Mouse (Mus musculus) intestine, embryonic 16.5 days (tissue): Measurements from ENCODE around the gene Kntc1. TPM values are rescaled to one million over a fixed set of nuclear protein-coding genes. Genes with fewer than 3 reads are reported as not detected.
"Not testable (repeated sequence)": the region's sequence is repeated elsewhere in the genome, so short reads cannot be mapped to it uniquely, and the experiment has no call there.

Source experiments
- ATAC-seq: fragments of 200-750 bp; cut with Nextera tagmentation; 2 replicates; pipeline ENCODE4 v1.8.0; 2017; ENCODE audit warnings: moderate TSS enrichment, moderate library complexity
- H3K27ac ChIP-seq: fragments of 300-500 bp; sonication (generic); 2 replicates; pipeline ENCODE4 v1.5.1; 2014; ENCODE audit warnings: mild to moderate bottlenecking, low read length
- H3K27me3 ChIP-seq: fragments of 300-500 bp; sonication (generic); replicated peaks from 2 replicates; pipeline ENCODE4 v1.6.1; 2014; ENCODE audit warnings: low read length, control low read depth, mixed read lengths; ENCODE audit not compliant: control insufficient read depth, insufficient read depth
- H3K36me3 ChIP-seq: fragments of 300-500 bp; sonication (generic); 2 replicates; pipeline ENCODE4 v1.6.1; 2014; ENCODE audit warnings: low read length, control low read depth; ENCODE audit not compliant: control insufficient read depth, insufficient read depth
- H3K4me1 ChIP-seq: fragments of 300-500 bp; sonication (generic); 2 replicates; pipeline ENCODE4 v1.6.1; 2014; ENCODE audit warnings: low read length, control low read depth, mixed read lengths; ENCODE audit not compliant: control insufficient read depth, insufficient read depth
- H3K4me2 ChIP-seq: fragments of 300-500 bp; sonication (generic); 2 replicates; pipeline ENCODE4 v1.6.1; 2014; ENCODE audit warnings: low read depth, low read length, control low read depth
- H3K4me3 ChIP-seq: fragments of 300-500 bp; sonication (generic); 2 replicates; pipeline ENCODE4 v1.5.1; 2014; ENCODE audit warnings: mild to moderate bottlenecking, low read length
- H3K9ac ChIP-seq: fragments of 300-500 bp; sonication (generic); 2 replicates; pipeline ENCODE4 v1.6.1; 2014; ENCODE audit warnings: low read depth, low read length
- H3K9me3 ChIP-seq: fragments of 300-500 bp; sonication (generic); 2 replicates; pipeline ENCODE4 v1.6.1; 2016; ENCODE audit warnings: low read length, control low read depth; ENCODE audit not compliant: control insufficient read depth
- WGBS: fragments of 180-500 bp; shearing (Covaris S2); extraction: QIAGEN DNeasy Blood & Tissue Kit; methylation state at CpG from one replicate; pipeline ENCODE4 v1.1.7; 2014; 5-methylcytosine and 5-hydroxymethylcytosine counted together
- polyA plus RNA-seq: library from polyadenylated mRNA; unstranded; fragments of >200 nt; fragmentation: Nextera tagmentation; extraction: Ambion mirVana; gene quantifications from 2 replicates; pipeline ENCODE4 v1.2.1, GENCODE M21; 2015

Kntc1 gene
- polyA plus RNA-seq, 1 experiment from 2014 or later: 14.6 TPM

DNA sequence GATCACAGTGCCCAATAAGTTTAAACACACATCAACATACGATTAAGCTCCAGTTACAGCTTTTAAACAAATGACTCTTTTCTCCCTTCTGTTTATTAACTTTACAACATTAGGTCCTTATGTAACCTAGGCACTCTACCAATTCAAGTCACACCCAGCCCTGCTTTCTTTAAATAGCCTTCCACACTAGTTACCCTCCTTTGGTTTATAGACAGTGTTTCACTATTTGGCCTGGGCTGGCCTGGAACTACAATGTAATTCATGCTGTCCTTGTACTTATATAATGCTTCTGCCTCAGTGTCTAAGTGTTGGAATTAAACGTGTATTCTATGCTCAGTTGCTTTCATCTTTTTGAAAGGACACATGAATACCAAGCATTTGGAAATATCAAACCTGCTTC lies 5.2 kb upstream of the Kntc1 start:
- Histone ChIP-seq H3K36me3 (peaks cover 9% of the 10 kb centered on the region), H3K9me3 (no peaks in the 10 kb centered on the region), H3K4me1 (peaks cover 12% of the 10 kb centered on the region), H3K4me3 (no peak overlapping the region), H3K27ac (no peak overlapping the region), H3K27me3 (no peaks in the 10 kb centered on the region), H3K4me2 (no peak overlapping the region), H3K9ac (no peak overlapping the region)
- no peak for ATAC-seq
- whole genome bisulfite sequencing: 67% methylated on average over 2 of the region's 2 CpGs

GRCm38 (mm10) chr5:123746253-123746652 lies 3.3 kb upstream of the Kntc1 start:
- no peak overlapping the region for H3K4me3 ChIP-seq
- no peak for ATAC-seq
- no peak overlapping the region for H3K27ac ChIP-seq
- H3K27me3 ChIP-seq: no peaks in the 10 kb centered on the region
- H3K36me3 ChIP-seq: peaks cover 9% of the 10 kb centered on the region
- H3K4me1 ChIP-seq: peaks cover 12% of the 10 kb centered on the region
- no peak overlapping the region for H3K9ac ChIP-seq
- H3K4me2 ChIP-seq: peak overlapping the region; percentile 23
- H3K9me3 ChIP-seq: no peaks in the 10 kb centered on the region

- Histone ChIP-seq H3K36me3 (peaks cover 9% of the 10 kb centered on the region), H3K4me2 (peak overlapping the region; percentile 79), H3K27ac (no peak overlapping the region), H3K4me3 (peak overlapping the region; percentile 81), H3K4me1 (peaks cover 12% of the 10 kb centered on the region), H3K9me3 (no peaks in the 10 kb centered on the region), H3K27me3 (no peaks in the 10 kb centered on the region), H3K9ac (peak overlapping the region; percentile 58)
- 19% methylated on average over 7 of the region's 7 CpGs for WGBS
- no peak for ATAC-seq
Measured at GRCm38 (mm10) chr5:123747604-123748003, 1.9 kb upstream of the Kntc1 start.

DNA sequence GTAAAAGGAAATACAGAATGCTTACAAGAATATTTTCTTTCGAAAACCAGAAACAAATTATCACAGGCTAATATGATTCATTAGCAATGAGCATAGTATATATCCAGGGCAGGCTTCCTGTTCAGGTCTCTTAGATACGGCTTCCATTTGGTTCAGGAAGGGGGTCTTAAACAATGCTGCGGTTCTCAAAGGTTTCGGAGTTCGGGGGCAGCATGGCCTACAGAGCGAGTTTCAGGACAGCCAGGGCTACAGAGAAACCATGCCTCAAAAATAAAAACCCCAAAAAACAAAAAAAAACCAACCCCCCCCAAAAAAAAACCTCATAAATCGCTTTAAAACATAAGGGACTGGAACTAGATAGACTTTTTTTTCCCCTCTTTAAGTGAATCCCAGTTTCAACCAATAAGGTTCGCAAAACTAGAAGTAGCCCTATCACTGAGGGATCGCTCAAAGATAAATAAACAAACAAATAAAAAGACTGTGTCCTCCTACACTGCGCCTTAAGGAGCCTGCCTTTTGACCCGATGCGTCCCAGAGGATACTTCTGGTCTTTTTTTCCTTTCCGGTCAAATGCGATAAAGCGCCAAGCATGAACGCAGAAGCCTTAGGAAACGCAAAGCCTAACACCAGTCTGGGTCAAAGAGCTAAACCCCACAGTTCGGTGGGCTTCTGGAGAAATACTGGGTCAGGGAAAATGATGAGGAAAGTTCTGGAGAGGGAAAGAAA lies 1.0 kb upstream of the Kntc1 start:
- under 1% methylated on average over 18 of the region's 18 CpGs for WGBS
- ATAC-seq: peak; percentile 19

GRCm38 (mm10) chr5:123765506-123765905 lies 16.0 kb downstream of the Kntc1 start:
- H3K36me3 ChIP-seq: no peaks in the 10 kb centered on the region; the same call in 1 of the 2 replicates
- 89% methylated on average over 11 of the region's 11 CpGs for WGBS

More for the DNA sequence above, 1.0 kb upstream of the Kntc1 start:
- Histone ChIP-seq H3K9ac (peak overlapping the region; percentile 84), H3K27me3 (no peaks in the 10 kb centered on the region), H3K4me2 (peak overlapping the region; percentile 79), H3K4me3 (peak overlapping the region; percentile 81), H3K36me3 (0 out of 2 replicates have a peak, but pooled peaks cover 4% of the 10 kb centered on the region), H3K27ac (peak overlapping the region; percentile 97), H3K9me3 (no peaks in the 10 kb centered on the region), H3K4me1 (peaks cover 12% of the 10 kb centered on the region)

GRCm38 (mm10) chr5:123766455-123766854 lies 16.9 kb downstream of the Kntc1 start:
- not testable (repeated sequence) for H3K4me1 ChIP-seq, ATAC-seq, H3K27me3 ChIP-seq, H3K4me2 ChIP-seq, H3K9me3 ChIP-seq, H3K4me3 ChIP-seq, H3K27ac ChIP-seq, H3K36me3 ChIP-seq, H3K9ac ChIP-seq
- 94% methylated on average over 11 of the region's 11 CpGs for WGBS

More at GRCm38 (mm10) chr5:123765506-123765905, 16.0 kb downstream of the Kntc1 start:
- no peak overlapping the region for H3K4me3 ChIP-seq
- no peaks in the 10 kb centered on the region for H3K4me1 ChIP-seq
- no peaks in the 10 kb centered on the region for H3K27me3 ChIP-seq
- no peaks in the 10 kb centered on the region for H3K9me3 ChIP-seq
- H3K27ac ChIP-seq: no peak overlapping the region
- no peak overlapping the region for H3K4me2 ChIP-seq
- ATAC-seq: no peak
- H3K9ac ChIP-seq: no peak overlapping the region

DNA sequence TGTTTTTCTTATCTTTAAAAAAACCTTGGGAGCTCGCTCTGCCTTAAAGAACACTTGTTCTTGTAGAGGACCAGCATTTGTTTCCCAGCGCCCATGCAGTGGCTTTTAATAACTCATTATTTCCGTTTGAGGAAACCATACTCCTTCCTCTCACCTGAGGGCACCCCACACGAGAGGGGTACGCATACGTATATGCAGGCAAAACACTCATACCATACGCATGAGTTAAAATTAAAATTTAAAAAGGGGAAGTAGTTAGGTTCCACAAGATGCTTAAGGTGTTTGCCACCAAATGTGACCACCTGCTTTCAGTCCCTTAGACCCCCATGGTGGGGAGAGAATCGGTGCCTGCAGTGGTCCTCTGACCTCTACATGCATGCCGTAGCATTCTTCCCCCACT lies 23.9 kb downstream of the Kntc1 start:
- Histone ChIP-seq H3K4me2 (no peak overlapping the region), H3K36me3 (no peaks in the 10 kb centered on the region), H3K27ac (no peak overlapping the region), H3K9me3 (no peaks in the 10 kb centered on the region), H3K4me3 (no peak overlapping the region), H3K4me1 (no peaks in the 10 kb centered on the region), H3K27me3 (no peaks in the 10 kb centered on the region), H3K9ac (no peak overlapping the region)
- WGBS: 94% methylated on average over 9 of the region's 9 CpGs
- no peak for ATAC-seq

DNA sequence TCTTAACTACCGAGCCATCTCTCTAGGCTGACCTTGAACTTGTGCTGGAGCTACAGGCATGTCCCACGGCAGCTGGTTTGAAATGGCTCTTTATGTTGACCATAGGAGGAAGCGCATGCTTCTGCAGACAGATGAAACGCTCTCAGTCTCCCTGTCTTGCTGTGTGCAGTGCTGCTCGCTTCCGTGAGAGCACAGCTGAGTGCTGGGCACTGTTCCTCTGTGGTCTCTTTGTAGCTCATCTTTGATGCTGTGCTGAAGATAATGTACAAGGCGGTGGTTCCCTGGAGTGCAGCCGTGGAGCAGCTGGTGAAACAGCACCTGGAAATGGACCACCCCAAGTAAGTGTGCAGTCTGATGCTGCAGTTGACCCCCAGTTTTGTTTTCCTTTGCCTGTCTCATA lies 31.2 kb downstream of the Kntc1 start:
- Histone ChIP-seq H3K36me3 (no peaks in the 10 kb centered on the region), H3K27me3 (no peaks in the 10 kb centered on the region), H3K9me3 (no peaks in the 10 kb centered on the region), H3K4me3 (no peak overlapping the region), H3K27ac (no peak overlapping the region), H3K4me2 (no peak overlapping the region), H3K4me1 (no peaks in the 10 kb centered on the region), H3K9ac (no peak overlapping the region)
- 89% methylated on average over 8 of the region's 8 CpGs for WGBS
- no peak for ATAC-seq

GRCm38 (mm10) chr5:123781864-123782263 lies 32.3 kb downstream of the Kntc1 start:
- 0 out of 2 replicates have a peak, but pooled peaks cover 3% of the 10 kb centered on the region for H3K36me3 ChIP-seq
- no peaks in the 10 kb centered on the region for H3K27me3 ChIP-seq
- no peaks in the 10 kb centered on the region for H3K4me1 ChIP-seq
- H3K4me2 ChIP-seq: no peak overlapping the region
- H3K4me3 ChIP-seq: no peak overlapping the region
- no peak for ATAC-seq
- no peak overlapping the region for H3K9ac ChIP-seq
- WGBS: 89% methylated on average over 4 of the region's 4 CpGs
- H3K9me3 ChIP-seq: no peaks in the 10 kb centered on the region
- no peak overlapping the region for H3K27ac ChIP-seq

- H3K36me3 ChIP-seq: peaks cover 8% of the 10 kb centered on the region; the same call in 1 of the 2 replicates
Measured at GRCm38 (mm10) chr5:123788976-123789375, 39.5 kb downstream of the Kntc1 start.

More at GRCm38 (mm10) chr5:123788976-123789375, 39.5 kb downstream of the Kntc1 start:
- H3K9ac ChIP-seq: no peak overlapping the region
- WGBS: 94% methylated on average over 7 of the region's 7 CpGs
- no peaks in the 10 kb centered on the region for H3K4me1 ChIP-seq
- no peaks in the 10 kb centered on the region for H3K27me3 ChIP-seq
- H3K4me3 ChIP-seq: no peak overlapping the region
- H3K27ac ChIP-seq: no peak overlapping the region
- no peak overlapping the region for H3K4me2 ChIP-seq
- no peak for ATAC-seq
- H3K9me3 ChIP-seq: no peaks in the 10 kb centered on the region
